Mouse (Mus musculus) embryonic facial prominence, embryonic 14.5 days (tissue): ENCODE measurements at regions not wholly inside any gene's neighbourhood (a gene's known extent, or its start where the extent isn't known, plus 50 kb on each side); places are given as distances from the start of the nearest gene placed in this dataset.

ENCODE experiments used
- ATAC-seq: fragments of 200-750 bp; cut with Nextera tagmentation; 2 replicates; pipeline ENCODE4 v1.8.0; 2017; ENCODE audit warnings: low read depth, moderate number of reproducible peaks, moderate TSS enrichment
- DNase-seq: peaks from one replicate; pipeline ENCODE4 v3.0.0-alpha.2; 2015; ENCODE audit warnings: low spot score
- H3K27ac ChIP-seq: fragments of 300-500 bp; sonication (generic); replicated peaks from 2 replicates; pipeline ENCODE4 v1.5.1; 2014; ENCODE audit warnings: low read depth, mild to moderate bottlenecking, low read length, moderate library complexity
- H3K27me3 ChIP-seq: fragments of 300-500 bp; sonication (generic); replicated peaks from 2 replicates; pipeline ENCODE4 v1.6.1; 2014; ENCODE audit warnings: low read length; ENCODE audit not compliant: control insufficient read depth, insufficient read depth
- H3K36me3 ChIP-seq: fragments of 300-500 bp; sonication (generic); 2 replicates; pipeline ENCODE4 v1.6.1; 2014; ENCODE audit warnings: low read length, mixed read lengths; ENCODE audit not compliant: control insufficient read depth, insufficient read depth
- H3K4me1 ChIP-seq: fragments of 300-500 bp; sonication (generic); 2 replicates; pipeline ENCODE4 v1.6.1; 2014; ENCODE audit warnings: antibody characterized with exemption, low read length; ENCODE audit not compliant: control insufficient read depth, insufficient read depth
- H3K4me2 ChIP-seq: fragments of 300-500 bp; sonication (generic); 2 replicates; pipeline ENCODE4 v1.6.1; 2014; ENCODE audit warnings: low read depth, mild to moderate bottlenecking, low read length, moderate library complexity, mixed read lengths
- H3K4me3 ChIP-seq: fragments of 300-500 bp; sonication (generic); 2 replicates; pipeline ENCODE4 v1.5.1; 2014; ENCODE audit warnings: low read depth, mild to moderate bottlenecking, low read length
- H3K9ac ChIP-seq: fragments of 300-500 bp; sonication (generic); 2 replicates; pipeline ENCODE4 v1.6.1; 2014; ENCODE audit warnings: low read depth, mild to moderate bottlenecking, low read length, moderate library complexity, mixed read lengths
- H3K9me3 ChIP-seq: fragments of 300-500 bp; sonication (generic); 2 replicates; pipeline ENCODE4 v1.6.1; 2016; ENCODE audit warnings: low read length; ENCODE audit not compliant: control insufficient read depth
- WGBS: fragments of 180-500 bp; shearing (Covaris S2); extraction: QIAGEN DNeasy Blood & Tissue Kit; methylation state at CpG from one replicate; pipeline ENCODE4 v1.1.7; 2014; 5-methylcytosine and 5-hydroxymethylcytosine counted together

GRCm38 (mm10) chr15:6934564-6934980 is 59.8 kb upstream of the Osmr start:
- Histone ChIP-seq H3K4me1 (no peaks in the 10 kb centered on the region), H3K27me3 (no peaks in the 10 kb centered on the region), H3K9ac (no peak overlapping the region), H3K27ac (no peak overlapping the region), H3K4me3 (no peak overlapping the region), H3K36me3 (no peaks in the 10 kb centered on the region), H3K4me2 (no peak overlapping the region), H3K9me3 (no peaks in the 10 kb centered on the region)
- 65% methylated on average over 4 of the region's 4 CpGs for WGBS
- ATAC-seq (peak; percentile 62; the same call in 1 of the 2 replicates), DNase-seq (peak; percentile 55)

DNA sequence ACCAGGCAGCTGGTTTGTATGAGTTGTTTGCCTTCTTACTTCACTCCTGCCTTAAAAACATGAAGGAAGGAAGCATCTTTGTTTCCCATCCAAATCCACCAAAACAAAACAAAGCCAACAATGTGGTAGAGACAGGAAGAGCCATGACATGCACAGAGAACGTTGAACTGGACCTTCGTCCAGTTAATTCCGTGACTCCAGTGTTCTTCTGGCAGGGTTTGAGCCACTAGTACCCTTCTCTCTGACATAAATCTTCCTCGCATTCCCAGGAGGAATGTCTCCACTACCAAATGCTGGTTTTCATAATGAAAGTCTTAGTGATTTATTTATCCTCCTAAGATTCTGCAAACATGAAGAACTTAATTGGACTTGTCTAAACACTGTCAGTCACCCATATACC is 66.7 kb upstream of the Osmr start:
- 69% methylated on average over 4 of the region's 4 CpGs for WGBS
- DNase-seq = no peak

GRCm38 (mm10) chr15:6949236-6949635 is 74.5 kb upstream of the Osmr start:
- no peaks in the 10 kb centered on the region for H3K27me3 ChIP-seq
- H3K9me3 ChIP-seq = peaks cover 5% of the 10 kb centered on the region; the same call in 1 of the 2 replicates
- H3K4me3 ChIP-seq = no peak overlapping the region
- H3K27ac ChIP-seq = no peak overlapping the region
- ATAC-seq (no peak), DNase-seq (no peak)
- H3K36me3 ChIP-seq = no peaks in the 10 kb centered on the region
- no peak overlapping the region for H3K9ac ChIP-seq
- H3K4me2 ChIP-seq = no peak overlapping the region
- WGBS = 74% methylated on average over 5 of the region's 5 CpGs
- peaks cover 4% of the 10 kb centered on the region; the same call in 1 of the 2 replicates for H3K4me1 ChIP-seq

More for the DNA sequence above, 66.7 kb upstream of the Osmr start:
- ATAC-seq = no peak
- no peak overlapping the region for H3K27ac ChIP-seq
- H3K36me3 ChIP-seq = no peaks in the 10 kb centered on the region
- no peak overlapping the region for H3K9ac ChIP-seq
- H3K4me2 ChIP-seq = no peak overlapping the region
- H3K27me3 ChIP-seq = no peaks in the 10 kb centered on the region
- H3K4me3 ChIP-seq = no peak overlapping the region
- H3K9me3 ChIP-seq = peaks cover 5% of the 10 kb centered on the region; the same call in 1 of the 2 replicates
- no peaks in the 10 kb centered on the region for H3K4me1 ChIP-seq

GRCm38 (mm10) chr15:6949686-6950085 is 74.9 kb upstream of the Osmr start:
- 92% methylated on average over 1 of the region's 1 CpGs for WGBS
- DNase-seq (no peak), ATAC-seq (no peak)
- peaks cover 3% of the 10 kb centered on the region; the same call in 1 of the 2 replicates for H3K9me3 ChIP-seq
- no peaks in the 10 kb centered on the region for H3K36me3 ChIP-seq
- no peak overlapping the region for H3K27ac ChIP-seq
- H3K4me3 ChIP-seq = no peak overlapping the region
- H3K9ac ChIP-seq = no peak overlapping the region
- H3K27me3 ChIP-seq = no peaks in the 10 kb centered on the region
- H3K4me2 ChIP-seq = no peak overlapping the region
- peaks cover 7% of the 10 kb centered on the region; the same call in 1 of the 2 replicates for H3K4me1 ChIP-seq

DNA sequence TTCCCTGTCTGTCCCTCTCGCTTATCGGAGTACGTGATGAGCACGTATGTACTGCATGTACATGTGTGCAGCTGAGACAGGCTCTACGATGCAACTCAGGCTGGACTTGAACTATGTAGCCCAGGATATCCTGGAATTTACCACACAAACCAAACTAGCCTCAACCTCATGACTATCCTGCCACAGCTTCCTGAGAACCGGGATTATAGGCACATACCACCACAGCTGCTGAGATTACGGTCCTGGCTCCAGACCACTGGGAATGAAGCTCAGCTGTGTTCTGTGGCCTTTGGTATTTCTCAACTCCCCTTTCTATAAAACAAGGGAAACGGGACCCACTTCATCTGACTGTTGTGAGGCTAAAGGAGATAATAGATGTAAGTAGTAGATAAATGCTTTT is 75.7 kb upstream of the Osmr start:
- no peak for ATAC-seq
- Histone ChIP-seq H3K9me3 (no peaks in the 10 kb centered on the region), H3K4me3 (no peak overlapping the region), H3K9ac (no peak overlapping the region), H3K4me2 (no peak overlapping the region), H3K27me3 (no peaks in the 10 kb centered on the region), H3K27ac (no peak overlapping the region), H3K36me3 (no peaks in the 10 kb centered on the region), H3K4me1 (peaks cover 7% of the 10 kb centered on the region; the same call in 1 of the 2 replicates)
- WGBS = 91% methylated on average over 8 of the region's 8 CpGs
- no peak for DNase-seq

DNA sequence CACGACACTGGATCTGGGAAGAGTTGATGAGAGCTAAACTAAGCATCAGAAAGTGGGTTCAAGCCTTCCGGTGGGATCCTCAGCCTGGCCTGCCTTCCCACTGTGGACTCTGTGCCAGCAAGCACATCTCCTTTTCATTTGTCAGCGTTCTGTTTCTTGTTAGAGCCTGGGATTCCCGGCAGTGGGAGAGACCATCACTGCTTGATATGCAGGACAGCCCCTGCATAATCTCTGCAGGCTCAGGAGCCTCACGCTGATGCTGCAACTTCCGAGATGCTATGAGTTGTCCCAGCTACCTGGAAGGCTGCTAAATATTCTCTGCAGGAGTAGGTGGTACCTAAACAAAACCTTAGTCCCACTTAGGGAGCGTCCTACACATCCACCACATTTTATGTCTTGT is 78.8 kb upstream of the Osmr start:
- 18% methylated on average over 7 of the region's 7 CpGs for WGBS
- Histone ChIP-seq H3K9ac (no peak overlapping the region), H3K27me3 (no peaks in the 10 kb centered on the region), H3K36me3 (no peaks in the 10 kb centered on the region), H3K4me3 (no peak overlapping the region), H3K9me3 (no peaks in the 10 kb centered on the region), H3K4me1 (peaks cover 7% of the 10 kb centered on the region; the same call in 1 of the 2 replicates), H3K27ac (no peak overlapping the region), H3K4me2 (no peak overlapping the region)
- peak; percentile 67; the same call in 1 of the 2 replicates for ATAC-seq
- peak; percentile 83 for DNase-seq

DNA sequence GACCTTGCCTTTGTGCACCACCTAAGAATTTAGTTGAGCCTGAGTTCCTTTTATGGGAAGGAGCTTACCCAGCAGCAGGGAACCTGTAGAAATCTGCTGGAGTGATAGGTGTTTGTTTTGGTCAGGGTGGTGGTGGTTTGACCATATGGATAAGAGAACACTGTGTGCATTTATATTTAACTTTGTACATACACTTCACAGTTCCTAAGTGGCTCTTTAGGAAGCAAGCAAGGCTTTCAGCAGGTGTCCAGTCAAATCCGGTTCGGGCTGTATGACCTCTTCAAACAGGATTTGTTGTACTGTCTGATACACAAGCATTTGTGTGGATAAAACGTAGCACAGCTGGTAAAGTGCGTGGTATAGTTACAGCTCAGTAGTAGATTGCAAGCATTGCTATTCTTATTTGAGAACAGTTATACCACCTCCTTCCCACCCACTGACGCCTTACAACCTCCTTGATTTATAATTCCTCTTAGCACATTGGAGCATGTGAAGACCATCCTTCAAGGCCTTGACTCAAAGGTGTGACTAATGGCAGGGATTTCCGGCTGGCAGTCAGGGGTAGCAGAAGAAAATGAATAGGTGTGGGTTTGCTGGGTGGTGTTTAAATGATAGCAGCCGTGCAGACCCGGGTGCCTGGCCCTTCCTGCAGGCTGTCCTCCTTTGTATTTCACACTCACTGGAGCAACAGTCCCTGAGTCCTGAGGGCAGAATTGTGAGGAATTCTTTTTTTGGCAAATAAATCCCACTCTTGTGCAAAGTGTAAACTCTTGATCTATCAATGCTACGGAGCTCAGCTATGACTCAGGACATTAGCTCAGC is 79.4 kb upstream of the Osmr start:
- no peak overlapping the region for H3K27ac ChIP-seq
- H3K9ac ChIP-seq = no peak overlapping the region
- 60% methylated on average over 9 of the region's 9 CpGs for WGBS
- H3K4me2 ChIP-seq = no peak overlapping the region
- H3K36me3 ChIP-seq = no peaks in the 10 kb centered on the region
- DNase-seq (no peak), ATAC-seq (no peak)
- no peak overlapping the region for H3K4me3 ChIP-seq
- H3K9me3 ChIP-seq = no peaks in the 10 kb centered on the region
- H3K27me3 ChIP-seq = no peaks in the 10 kb centered on the region
- peaks cover 7% of the 10 kb centered on the region; the same call in 1 of the 2 replicates for H3K4me1 ChIP-seq

DNA sequence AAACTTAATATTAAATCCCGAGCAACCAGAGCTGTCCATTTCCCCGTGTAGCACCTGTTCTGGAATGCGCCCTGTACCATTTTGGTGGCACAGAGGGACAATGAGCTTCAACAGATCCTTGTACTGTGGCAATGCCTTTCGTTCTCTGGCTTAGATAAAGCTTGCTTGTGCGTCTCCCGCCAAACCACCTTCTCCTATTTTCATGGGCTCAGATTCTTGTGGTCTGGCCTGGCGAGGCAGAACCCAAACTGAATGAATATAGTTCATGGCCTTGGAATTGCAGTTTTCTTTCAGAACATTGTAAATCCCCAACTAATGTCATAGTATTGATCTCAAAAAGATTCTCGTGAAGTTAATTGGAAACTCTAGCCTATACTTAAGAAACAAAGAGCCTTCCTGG is 85.1 kb upstream of the Osmr start:
- ATAC-seq (no peak), DNase-seq (no peak)
- 73% methylated on average over 8 of the region's 8 CpGs for WGBS
- H3K27ac ChIP-seq = no peak overlapping the region
- peaks cover 6% of the 10 kb centered on the region; the same call in 1 of the 2 replicates for H3K4me1 ChIP-seq
- H3K4me3 ChIP-seq = no peak overlapping the region
- no peaks in the 10 kb centered on the region for H3K36me3 ChIP-seq
- H3K27me3 ChIP-seq = no peaks in the 10 kb centered on the region
- no peaks in the 10 kb centered on the region for H3K9me3 ChIP-seq
- H3K9ac ChIP-seq = no peak overlapping the region
- no peak overlapping the region for H3K4me2 ChIP-seq
